Mouse (Mus musculus): ENCODE measurements around the gene Prune2. TPM values are rescaled to one million over a fixed set of nuclear protein-coding genes. Genes with fewer than 3 reads are reported as not detected.

Prune2 gene
- total and polyA plus RNA-seq, 3 experiments, result not detected

- no peaks in the 10 kb centered on the region for H3K36me3 ChIP-seq (ENCODE audit: control insufficient read depth in 1 of 2, insufficient read depth in 2 of 2, low read length in 2 of 2)
- no peak overlapping the region for H3K27ac ChIP-seq (ENCODE audit: control insufficient read depth, low read depth, low read length)
- no peaks in the 10 kb centered on the region for H3K4me1 ChIP-seq (ENCODE audit: control insufficient read depth in 1 of 2, insufficient read depth in 2 of 2, low read length in 2 of 2)
- no peak overlapping the region for H3K9ac ChIP-seq (ENCODE audit: control insufficient read depth, low read depth, low read length, poor library complexity, severe bottlenecking)
- no peaks in the 10 kb centered on the region for H3K27me3 ChIP-seq (ENCODE audit: control insufficient read depth in 1 of 2, insufficient read depth in 2 of 2, low read length in 2 of 2)
- no peak for TF ChIP-seq SMC3 (IDR thresholded peaks at IDR 0.05; ENCODE audit: low read depth, low read length)
- no peak for TF ChIP-seq ETS1 (IDR thresholded peaks at IDR 0.05; ENCODE audit: low read depth, low read length)
- H3K79me2 ChIP-seq (ENCODE audit: control insufficient read depth, insufficient read depth, low read length, poor library complexity), result no peaks in the 10 kb centered on the region
- H3K9me3 ChIP-seq (replicated peaks; ENCODE audit: insufficient read depth, low read length), result no peaks in the 10 kb centered on the region
- no peak overlapping the region for H3K4me3 ChIP-seq (ENCODE audit: control insufficient read depth in 1 of 2, insufficient read depth in 1 of 2, low read depth in 2 of 2, low read length in 2 of 2)
- no peak for DNase-seq (ENCODE audit: low read depth, low spot score)
These were observed 282.6 kb downstream of the Prune2 start for GRCm38 (mm10) chr19:17238471-17238870.

- no peak for DNase-seq (ENCODE audit: low read depth, low spot score)
- Histone ChIP-seq H3K4me3 (ENCODE audit: control insufficient read depth in 1 of 2, insufficient read depth in 1 of 2, low read depth in 2 of 2, low read length in 2 of 2) (no peak overlapping the region), H3K9me3 (replicated peaks; ENCODE audit: insufficient read depth, low read length) (no peaks in the 10 kb centered on the region), H3K27me3 (ENCODE audit: control insufficient read depth in 1 of 2, insufficient read depth in 2 of 2, low read length in 2 of 2) (no peaks in the 10 kb centered on the region), H3K36me3 (ENCODE audit: control insufficient read depth in 1 of 2, insufficient read depth in 2 of 2, low read length in 2 of 2) (no peaks in the 10 kb centered on the region), H3K79me2 (ENCODE audit: control insufficient read depth, insufficient read depth, low read length, poor library complexity) (no peaks in the 10 kb centered on the region), H3K27ac (ENCODE audit: control insufficient read depth, low read depth, low read length) (no peak overlapping the region), H3K9ac (ENCODE audit: control insufficient read depth, low read depth, low read length, poor library complexity, severe bottlenecking) (no peak overlapping the region), H3K4me1 (ENCODE audit: control insufficient read depth in 1 of 2, insufficient read depth in 2 of 2, low read length in 2 of 2) (no peaks in the 10 kb centered on the region)
- TF ChIP-seq TBP (IDR thresholded peaks at IDR 0.05; ENCODE audit: low read depth, low read length) (no peak), MEF2A (IDR thresholded peaks at IDR 0.05; ENCODE audit: extremely low read depth, insufficient replicate concordance, low read depth, low read length, poor library complexity, severe bottlenecking) (no peak), CTCF (IDR thresholded peaks at IDR 0.05 in 2 of 3, conservative IDR thresholded peaks at IDR 0.05 in 1 of 3; ENCODE audit: control insufficient read depth in 1 of 3, insufficient read depth in 1 of 3, low read depth in 2 of 3, low read length in 3 of 3, poor library complexity in 1 of 3, severe bottlenecking in 1 of 3) (no peak), E2F4 (IDR thresholded peaks at IDR 0.05; ENCODE audit: borderline replicate concordance, low read depth, low read length) (no peak), JUND (IDR thresholded peaks at IDR 0.05; ENCODE audit: low read depth, low read length) (no peak), SIN3A (IDR thresholded peaks at IDR 0.05; ENCODE audit: low read length) (no peak), USF2 (IDR thresholded peaks at IDR 0.05; ENCODE audit: borderline replicate concordance in 1 of 2, insufficient read depth in 1 of 2, low read depth in 1 of 2, low read length in 2 of 2) (no peak), MXI1 (IDR thresholded peaks at IDR 0.05; ENCODE audit: low read depth, low read length) (no peak), UBTF (IDR thresholded peaks at IDR 0.05; ENCODE audit: borderline replicate concordance, insufficient read depth, low read depth, low read length) (no peak), KAT2A (conservative IDR thresholded peaks at IDR 0.05; ENCODE audit: low read depth, low read length) (no peak), RAD21 (IDR thresholded peaks at IDR 0.05; ENCODE audit: low read depth, low read length) (no peak)
These were observed 284.5 kb downstream of the Prune2 start for GRCm38 (mm10) chr19:17240170-17241077.

Measured in MEL (cell line).